Mouse (Mus musculus) lung, embryonic 15.5 days (tissue): ENCODE measurements at regions not wholly inside any gene's neighbourhood (a gene's known extent, or its start where the extent isn't known, plus 50 kb on each side); places are given as distances from the start of the nearest gene placed in this dataset.
A peak's percentile ranks its signal among the peaks of the same experiment; 100 is the strongest.

Source experiments
- ATAC-seq: fragments of 200-750 bp; cut with Nextera tagmentation; 2 replicates; pipeline ENCODE4 v1.8.0; 2017; ENCODE audit warnings: moderate number of reproducible peaks, borderline replicate concordance; ENCODE audit not compliant: low FRiP score, low TSS enrichment; ENCODE audit errors: extremely low read depth
- H3K27ac ChIP-seq: fragments of 300-500 bp; sonication (generic); 2 replicates; pipeline ENCODE4 v1.5.1; 2015; ENCODE audit warnings: moderate library complexity, mild to moderate bottlenecking, inconsistent platforms
- H3K27me3 ChIP-seq: fragments of 300-500 bp; sonication (generic); 2 replicates; pipeline ENCODE4 v1.6.1; 2015; ENCODE audit warnings: inconsistent platforms
- H3K36me3 ChIP-seq: fragments of 300-500 bp; sonication (generic); 2 replicates; pipeline ENCODE4 v1.6.1; 2015; ENCODE audit warnings: inconsistent platforms
- H3K4me1 ChIP-seq: fragments of 300-500 bp; sonication (generic); 2 replicates; pipeline ENCODE4 v1.6.1; 2015; ENCODE audit warnings: inconsistent platforms
- H3K4me2 ChIP-seq: fragments of 300-500 bp; sonication (generic); 2 replicates; pipeline ENCODE4 v1.6.1; 2015; ENCODE audit warnings: inconsistent platforms, mild to moderate bottlenecking, moderate library complexity
- H3K4me3 ChIP-seq: fragments of 300-500 bp; sonication (generic); 2 replicates; pipeline ENCODE4 v1.5.1; 2015; ENCODE audit warnings: mild to moderate bottlenecking, inconsistent platforms
- H3K9ac ChIP-seq: fragments of 300-500 bp; sonication (generic); 2 replicates; pipeline ENCODE4 v1.6.1; 2015; ENCODE audit warnings: inconsistent platforms
- H3K9me3 ChIP-seq: fragments of 300-500 bp; sonication (generic); 2 replicates; pipeline ENCODE4 v1.6.1; 2016; ENCODE audit warnings: inconsistent platforms
- WGBS: fragments of 180-500 bp; shearing (Covaris S2); methylation state at CpG from one replicate; pipeline ENCODE4 v1.1.7; 2015; 5-methylcytosine and 5-hydroxymethylcytosine counted together

DNA sequence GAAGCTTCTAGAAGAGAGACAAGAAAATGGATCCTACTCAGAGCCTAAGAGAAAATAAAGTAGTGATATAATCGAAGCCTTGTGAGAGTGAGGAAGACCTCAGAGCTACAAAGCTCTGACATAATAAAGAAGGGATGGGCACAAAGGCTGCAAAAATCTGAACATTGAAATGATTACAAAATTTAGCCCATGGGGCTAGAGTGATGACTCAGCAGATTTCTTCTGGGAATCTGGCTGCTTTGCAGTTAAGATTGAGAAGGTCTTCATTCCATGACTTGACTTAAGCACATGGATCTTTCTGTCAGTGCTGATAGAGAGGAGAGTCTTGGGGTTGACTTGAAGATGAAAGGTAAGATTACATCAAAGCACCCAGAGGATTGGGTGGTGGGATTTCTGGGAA lies 633.3 kb upstream of the Gm19410 start:
- Histone ChIP-seq H3K27me3 (no peaks in the 10 kb centered on the region), H3K36me3 (no peaks in the 10 kb centered on the region), H3K4me3 (no peak overlapping the region), H3K4me1 (peaks cover 8% of the 10 kb centered on the region; the same call in 1 of the 2 replicates), H3K4me2 (no peak overlapping the region), H3K27ac (no peak overlapping the region), H3K9ac (no peak overlapping the region), H3K9me3 (no peaks in the 10 kb centered on the region)
- ATAC-seq: no peak
- 77% methylated on average over 1 of the region's 1 CpGs for WGBS

DNA sequence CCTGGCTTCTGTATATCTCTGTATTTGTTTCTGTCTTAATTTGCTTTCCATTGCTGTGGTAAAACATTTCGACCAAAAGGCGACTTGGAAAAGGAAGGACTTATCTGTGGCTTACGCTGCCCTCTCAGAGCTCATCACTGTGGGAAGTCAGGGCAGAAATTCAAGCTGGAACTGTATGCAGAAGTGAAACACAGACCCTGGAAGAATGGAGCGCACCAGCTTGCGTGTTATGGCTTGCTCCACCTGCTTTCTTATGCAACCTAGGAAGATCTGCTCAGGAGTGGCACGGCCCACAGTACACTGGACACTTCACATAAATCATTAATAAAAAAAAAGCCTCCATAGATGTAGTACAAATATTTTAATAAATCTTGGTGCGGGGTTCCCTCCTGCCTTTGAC lies 630.0 kb upstream of the Gm19410 start:
- no peak for ATAC-seq

DNA sequence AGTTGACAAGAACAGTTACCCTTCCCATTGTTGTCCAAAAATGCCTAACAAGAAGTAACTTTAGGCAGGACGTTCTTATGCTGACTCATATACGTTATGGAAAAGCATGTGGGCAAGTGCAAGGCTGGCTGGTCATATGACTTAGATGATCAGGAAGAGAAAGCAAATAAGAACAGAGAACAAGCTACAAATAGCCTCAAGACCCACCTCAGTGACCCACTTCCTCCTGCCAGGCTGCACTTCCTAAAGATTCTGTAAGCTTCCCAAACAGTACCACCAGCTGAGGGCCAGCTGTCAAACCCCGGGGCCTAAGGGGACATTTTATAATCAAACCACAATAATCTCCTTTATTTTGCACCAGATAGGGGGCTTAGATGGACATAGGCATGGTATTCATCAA lies 628.9 kb upstream of the Gm19410 start:
- no peak for ATAC-seq
- 64% methylated on average over 3 of the region's 3 CpGs for WGBS

More for the DNA sequence above, 630.0 kb upstream of the Gm19410 start:
- Histone ChIP-seq H3K36me3 (no peaks in the 10 kb centered on the region), H3K4me2 (no peak overlapping the region), H3K9ac (no peak overlapping the region), H3K4me1 (peaks cover 2% of the 10 kb centered on the region; the same call in 1 of the 2 replicates), H3K27ac (no peak overlapping the region), H3K4me3 (no peak overlapping the region), H3K9me3 (no peaks in the 10 kb centered on the region), H3K27me3 (no peaks in the 10 kb centered on the region)
- WGBS: 82% methylated on average over 7 of the region's 7 CpGs

DNA sequence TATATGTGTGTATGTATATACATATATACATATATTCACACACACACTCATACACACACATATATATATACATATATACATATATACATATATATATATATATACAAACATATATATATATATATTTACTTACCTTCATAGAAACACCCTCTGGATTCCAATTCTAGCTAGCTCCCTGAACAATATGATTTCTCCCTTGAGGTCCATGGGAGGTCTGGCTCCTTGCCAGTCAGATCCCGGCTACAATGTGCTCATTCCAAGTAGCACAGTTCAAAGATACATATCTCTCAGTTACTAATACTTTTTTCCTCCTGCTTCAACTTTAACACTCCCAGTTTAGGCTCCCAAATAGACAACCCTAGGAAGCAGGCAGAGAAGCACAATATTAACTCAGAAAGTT lies 624.8 kb upstream of the Gm19410 start:
- 0 out of 2 replicates have a peak, but pooled peaks cover 10% of the 10 kb centered on the region for H3K4me1 ChIP-seq
- ATAC-seq: no peak
- H3K4me2 ChIP-seq: no peak overlapping the region
- no peak overlapping the region for H3K27ac ChIP-seq
- H3K9ac ChIP-seq: no peak overlapping the region
- no peaks in the 10 kb centered on the region for H3K9me3 ChIP-seq
- WGBS: 32% methylated on average over 1 of the region's 1 CpGs
- H3K27me3 ChIP-seq: no peaks in the 10 kb centered on the region
- no peak overlapping the region for H3K4me3 ChIP-seq
- no peaks in the 10 kb centered on the region for H3K36me3 ChIP-seq

More for the DNA sequence above, 628.9 kb upstream of the Gm19410 start:
- no peaks in the 10 kb centered on the region for H3K27me3 ChIP-seq
- H3K27ac ChIP-seq: no peak overlapping the region
- no peaks in the 10 kb centered on the region for H3K9me3 ChIP-seq
- H3K4me1 ChIP-seq: no peaks in the 10 kb centered on the region
- no peak overlapping the region for H3K9ac ChIP-seq
- H3K36me3 ChIP-seq: no peaks in the 10 kb centered on the region
- H3K4me2 ChIP-seq: no peak overlapping the region
- H3K4me3 ChIP-seq: no peak overlapping the region

DNA sequence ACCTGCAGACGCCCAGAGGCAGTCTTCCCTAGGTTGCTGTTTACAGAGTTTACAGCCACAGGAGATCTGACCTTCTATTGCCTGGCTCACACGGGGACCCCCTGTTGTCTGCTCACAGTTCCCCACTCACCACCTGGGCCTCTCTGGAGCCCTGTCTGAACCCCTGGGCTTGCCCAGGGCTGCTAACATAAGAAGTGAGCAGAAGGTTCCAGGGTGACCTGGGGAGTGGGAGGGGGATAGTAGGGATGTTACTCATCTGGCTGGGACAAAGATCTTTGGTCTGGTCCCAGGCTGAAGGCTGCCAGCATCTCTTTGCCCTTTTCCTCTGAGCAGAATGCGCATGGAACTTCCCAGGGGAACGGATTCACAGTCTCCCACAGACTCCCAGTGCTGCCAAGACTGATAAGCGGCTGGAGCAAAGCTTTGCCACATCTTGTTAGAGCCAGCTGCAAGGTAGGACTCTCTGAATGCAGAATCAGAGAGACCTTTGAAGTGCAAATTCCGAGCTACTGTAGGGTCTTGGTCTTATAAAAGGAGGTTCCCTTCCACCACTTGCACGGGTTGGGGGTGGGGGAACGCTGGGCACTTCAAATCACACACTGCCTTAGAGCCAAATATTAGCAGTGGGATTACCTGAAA lies 622.5 kb upstream of the Gm19410 start:
- 29% methylated on average over 8 of the region's 8 CpGs for WGBS
- no peaks in the 10 kb centered on the region for H3K36me3 ChIP-seq
- H3K27ac ChIP-seq: no peak overlapping the region
- no peak overlapping the region for H3K4me2 ChIP-seq
- H3K9me3 ChIP-seq: no peaks in the 10 kb centered on the region
- ATAC-seq: no peak
- H3K4me3 ChIP-seq: no peak overlapping the region
- H3K9ac ChIP-seq: no peak overlapping the region
- 0 out of 2 replicates have a peak, but pooled peaks cover 10% of the 10 kb centered on the region for H3K4me1 ChIP-seq
- no peaks in the 10 kb centered on the region for H3K27me3 ChIP-seq

DNA sequence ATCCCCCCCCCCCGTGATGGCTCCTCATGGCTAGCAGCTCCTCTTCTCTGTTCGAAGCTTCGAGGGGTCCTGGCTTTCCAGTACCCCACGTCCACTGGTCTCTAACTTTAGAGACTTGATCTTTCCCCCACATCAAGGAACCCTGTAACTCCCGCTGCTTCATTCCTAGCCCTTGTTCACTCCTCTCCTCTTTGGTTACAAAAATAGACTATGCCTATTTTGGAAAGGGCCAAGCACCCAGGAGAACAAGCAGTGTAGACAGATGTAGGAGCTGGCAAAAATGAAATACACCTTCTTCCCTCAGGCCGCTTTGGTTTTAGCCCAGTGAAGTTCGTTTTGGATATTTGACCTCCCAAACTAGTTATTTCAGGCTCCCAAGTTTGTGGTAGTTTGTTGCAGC lies 621.9 kb upstream of the Gm19410 start:
- no peak overlapping the region for H3K4me3 ChIP-seq
- 0 out of 2 replicates have a peak, but pooled peaks cover 10% of the 10 kb centered on the region for H3K4me1 ChIP-seq

DNA sequence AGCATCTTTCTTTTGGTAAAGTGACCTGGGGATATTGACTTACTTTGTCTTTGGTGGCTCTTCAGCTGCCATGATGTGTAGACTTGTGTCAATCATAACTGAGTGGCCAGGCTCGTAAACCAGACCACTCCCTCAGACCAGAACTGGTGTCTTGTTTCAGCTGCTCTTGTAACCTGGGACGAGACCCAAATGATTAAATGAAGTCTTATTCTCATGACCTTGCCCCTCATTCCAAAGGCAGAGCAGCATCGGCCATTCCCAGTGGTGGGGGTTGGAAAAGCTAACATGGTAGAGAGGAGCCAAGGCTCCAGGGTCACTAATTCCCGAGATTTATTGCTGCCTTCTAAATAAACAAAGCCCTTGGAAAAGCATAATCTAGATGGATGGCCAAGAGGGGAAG lies 621.2 kb upstream of the Gm19410 start:
- no peak overlapping the region for H3K4me3 ChIP-seq
- H3K36me3 ChIP-seq: no peaks in the 10 kb centered on the region
- no peak for ATAC-seq
- H3K9me3 ChIP-seq: no peaks in the 10 kb centered on the region
- no peak overlapping the region for H3K4me2 ChIP-seq
- WGBS: 18% methylated on average over 4 of the region's 4 CpGs
- 0 out of 2 replicates have a peak, but pooled peaks cover 10% of the 10 kb centered on the region for H3K4me1 ChIP-seq
- H3K27me3 ChIP-seq: no peaks in the 10 kb centered on the region
- H3K9ac ChIP-seq: no peak overlapping the region
- no peak overlapping the region for H3K27ac ChIP-seq

More for the DNA sequence above, 621.9 kb upstream of the Gm19410 start:
- no peak overlapping the region for H3K9ac ChIP-seq
- WGBS: 58% methylated on average over 7 of the region's 7 CpGs
- H3K27ac ChIP-seq: no peak overlapping the region
- no peak for ATAC-seq
- no peaks in the 10 kb centered on the region for H3K36me3 ChIP-seq
- H3K9me3 ChIP-seq: no peaks in the 10 kb centered on the region
- H3K4me2 ChIP-seq: no peak overlapping the region
- no peaks in the 10 kb centered on the region for H3K27me3 ChIP-seq

DNA sequence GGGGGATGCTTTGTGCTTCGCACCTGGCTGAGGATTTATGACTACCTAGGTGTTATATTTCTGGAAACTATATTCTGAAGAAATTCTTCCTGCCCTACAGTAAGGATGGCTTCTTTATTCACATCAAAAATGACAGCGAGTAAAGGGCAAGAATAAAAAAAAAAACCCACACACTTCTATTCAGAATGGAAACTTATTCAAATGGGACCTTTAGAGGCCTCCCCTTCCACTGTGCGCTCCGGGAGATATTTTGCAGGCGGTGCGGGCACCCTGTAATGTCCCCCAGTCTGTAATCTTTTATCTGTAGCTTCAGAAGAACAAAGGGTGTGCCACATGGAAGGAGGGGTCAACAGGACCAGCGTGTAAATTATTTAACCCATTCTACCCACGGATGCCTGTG lies 618.1 kb upstream of the Gm19410 start:
- H3K9me3 ChIP-seq: no peaks in the 10 kb centered on the region
- H3K27me3 ChIP-seq: no peaks in the 10 kb centered on the region
- no peak for ATAC-seq
- no peak overlapping the region for H3K9ac ChIP-seq
- H3K4me3 ChIP-seq: no peak overlapping the region
- H3K4me1 ChIP-seq: 0 out of 2 replicates have a peak, but pooled peaks cover 10% of the 10 kb centered on the region
- H3K36me3 ChIP-seq: no peaks in the 10 kb centered on the region
- no peak overlapping the region for H3K4me2 ChIP-seq
- no peak overlapping the region for H3K27ac ChIP-seq
- 89% methylated on average over 8 of the region's 8 CpGs for WGBS

DNA sequence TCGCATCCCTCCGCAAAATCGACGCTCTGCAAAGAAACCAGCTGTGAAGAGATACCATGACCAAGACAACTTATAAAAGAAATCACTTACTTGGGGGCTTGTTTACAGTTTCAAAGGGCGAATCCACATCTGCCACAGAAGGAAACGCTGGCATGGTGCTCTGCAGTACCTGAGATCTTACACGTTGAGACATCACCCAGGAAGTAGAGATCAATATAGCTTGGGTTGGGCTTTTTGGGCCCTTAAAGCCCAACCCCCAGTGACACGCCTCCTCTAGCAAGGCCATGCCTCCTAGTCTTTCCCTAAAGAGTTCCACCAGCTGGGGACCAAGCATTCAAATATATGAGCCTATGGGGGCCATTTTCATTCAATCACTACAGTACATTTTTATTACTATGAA lies 617.6 kb upstream of the Gm19410 start:
- 0 out of 2 replicates have a peak, but pooled peaks cover 8% of the 10 kb centered on the region for H3K4me1 ChIP-seq
- 85% methylated on average over 8 of the region's 8 CpGs for WGBS
- H3K4me3 ChIP-seq: no peak overlapping the region
- no peaks in the 10 kb centered on the region for H3K36me3 ChIP-seq
- H3K27me3 ChIP-seq: no peaks in the 10 kb centered on the region
- ATAC-seq: no peak
- H3K4me2 ChIP-seq: no peak overlapping the region
- no peak overlapping the region for H3K27ac ChIP-seq
- no peaks in the 10 kb centered on the region for H3K9me3 ChIP-seq
- H3K9ac ChIP-seq: no peak overlapping the region

DNA sequence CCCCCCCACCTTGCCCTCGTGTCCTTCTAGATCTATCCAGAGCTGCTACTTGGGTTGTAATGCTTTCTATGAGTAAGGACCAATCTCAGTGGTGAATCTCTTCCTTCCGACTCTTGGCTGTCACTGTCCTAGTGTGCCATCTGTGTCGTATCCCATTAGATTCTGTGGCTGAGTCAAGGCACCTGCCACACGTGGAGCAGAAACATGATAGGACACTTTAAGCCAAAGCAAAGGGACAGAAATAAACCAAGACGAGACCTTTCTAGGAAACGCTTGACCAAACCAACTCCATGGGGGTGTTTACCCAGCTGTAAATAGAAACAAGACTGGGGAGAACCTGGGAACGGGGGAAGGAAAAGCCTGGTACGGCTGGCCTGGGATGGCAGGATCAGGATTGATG lies 613.0 kb upstream of the Gm19410 start:
- H3K4me1 ChIP-seq: no peaks in the 10 kb centered on the region
- H3K4me2 ChIP-seq: no peak overlapping the region
- 49% methylated on average over 7 of the region's 8 CpGs for WGBS
- no peak overlapping the region for H3K9ac ChIP-seq
- H3K36me3 ChIP-seq: no peaks in the 10 kb centered on the region
- H3K27me3 ChIP-seq: no peaks in the 10 kb centered on the region
- ATAC-seq: no peak
- H3K4me3 ChIP-seq: no peak overlapping the region
- no peaks in the 10 kb centered on the region for H3K9me3 ChIP-seq
- no peak overlapping the region for H3K27ac ChIP-seq

DNA sequence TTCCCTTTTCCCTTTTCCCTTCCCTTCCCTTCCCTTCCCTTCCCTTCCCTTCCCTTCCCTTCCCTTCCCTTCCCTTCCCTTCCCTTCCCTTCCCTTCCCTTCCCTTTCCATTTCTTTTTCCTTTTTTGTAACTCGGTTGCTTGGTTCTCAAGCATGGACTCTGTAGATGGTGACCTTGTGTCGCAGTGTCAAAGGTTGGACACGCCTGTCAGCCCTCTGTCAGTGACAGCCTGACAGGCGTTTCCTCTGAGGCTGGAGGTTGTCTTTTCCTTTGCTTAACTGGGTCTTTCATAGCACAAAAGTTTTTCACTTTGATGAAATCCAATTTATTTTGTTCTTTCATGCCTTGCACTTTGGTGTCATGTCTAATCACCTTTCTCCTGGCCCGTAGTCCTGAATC lies 609.3 kb upstream of the Gm19410 start:
- Histone ChIP-seq H3K27ac (no peak overlapping the region), H3K27me3 (no peaks in the 10 kb centered on the region), H3K9ac (no peak overlapping the region), H3K4me3 (no peak overlapping the region), H3K4me2 (no peak overlapping the region), H3K9me3 (no peaks in the 10 kb centered on the region), H3K36me3 (no peaks in the 10 kb centered on the region), H3K4me1 (no peaks in the 10 kb centered on the region)
- no peak for ATAC-seq
- WGBS: 45% methylated on average over 5 of the region's 5 CpGs

DNA sequence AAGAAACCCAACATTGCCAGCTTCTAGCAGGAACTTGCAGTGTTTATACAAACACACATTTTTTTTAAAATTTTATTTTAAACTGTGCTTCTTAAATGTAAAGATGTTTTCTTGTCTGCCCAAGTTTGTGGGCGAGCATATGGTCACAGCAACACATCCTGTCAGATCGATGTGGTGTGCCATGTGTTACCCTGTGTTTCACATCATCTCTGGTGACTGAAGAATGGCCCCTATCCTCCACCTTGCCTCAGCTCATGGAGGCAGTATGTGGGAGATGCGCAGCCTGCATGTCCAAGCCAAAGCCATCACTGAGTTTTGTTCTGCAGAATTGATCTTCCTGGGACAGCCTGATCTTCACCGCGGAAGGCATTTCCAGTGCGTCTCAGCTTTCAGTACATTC lies 607.9 kb upstream of the Gm19410 start:
- WGBS: 68% methylated on average over 6 of the region's 6 CpGs
- H3K9ac ChIP-seq: no peak overlapping the region
- H3K4me1 ChIP-seq: no peaks in the 10 kb centered on the region

DNA sequence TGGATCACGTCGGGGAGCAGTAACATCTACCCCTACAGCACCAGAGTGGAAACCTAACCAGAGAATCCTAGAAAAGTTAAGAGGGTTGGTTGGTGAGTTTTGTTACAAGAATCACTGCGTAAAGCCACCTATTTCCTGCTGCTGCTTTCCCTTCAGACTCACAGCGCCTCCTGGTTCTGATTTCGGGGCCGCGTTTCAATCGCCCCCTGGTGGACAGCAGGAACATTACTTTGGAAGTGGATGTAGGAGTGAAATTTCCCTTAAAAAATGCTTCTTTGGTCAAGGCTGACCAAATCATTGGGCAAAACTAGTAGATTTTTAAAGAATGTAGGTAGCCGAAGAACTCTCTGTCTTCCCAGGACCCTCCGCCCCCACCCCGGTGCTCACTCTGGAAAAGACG lies 606.3 kb upstream of the Gm19410 start:
- H3K27me3 ChIP-seq: no peaks in the 10 kb centered on the region
- 16% methylated on average over 12 of the region's 12 CpGs for WGBS
- no peaks in the 10 kb centered on the region for H3K9me3 ChIP-seq
- peak overlapping the region; percentile 29 for H3K4me2 ChIP-seq
- no peak overlapping the region for H3K9ac ChIP-seq
- H3K36me3 ChIP-seq: no peaks in the 10 kb centered on the region
- no peak overlapping the region for H3K4me3 ChIP-seq
- H3K4me1 ChIP-seq: no peaks in the 10 kb centered on the region
- ATAC-seq: no peak
- H3K27ac ChIP-seq: no peak overlapping the region

More for the DNA sequence above, 607.9 kb upstream of the Gm19410 start:
- Histone ChIP-seq H3K27me3 (no peaks in the 10 kb centered on the region), H3K27ac (no peak overlapping the region), H3K9me3 (no peaks in the 10 kb centered on the region), H3K36me3 (no peaks in the 10 kb centered on the region), H3K4me3 (no peak overlapping the region), H3K4me2 (no peak overlapping the region)
- ATAC-seq: no peak
